Mouse (Mus musculus): ENCODE data around the gene Mrpl55. TPM values are rescaled to one million over a fixed set of nuclear protein-coding genes. Genes with fewer than 3 reads are reported as not detected.

The Mrpl55 gene
- 32.5 and 36.0 TPM in 2 replicates for polyA plus RNA-seq (2012; rRNA removed)

DNA sequence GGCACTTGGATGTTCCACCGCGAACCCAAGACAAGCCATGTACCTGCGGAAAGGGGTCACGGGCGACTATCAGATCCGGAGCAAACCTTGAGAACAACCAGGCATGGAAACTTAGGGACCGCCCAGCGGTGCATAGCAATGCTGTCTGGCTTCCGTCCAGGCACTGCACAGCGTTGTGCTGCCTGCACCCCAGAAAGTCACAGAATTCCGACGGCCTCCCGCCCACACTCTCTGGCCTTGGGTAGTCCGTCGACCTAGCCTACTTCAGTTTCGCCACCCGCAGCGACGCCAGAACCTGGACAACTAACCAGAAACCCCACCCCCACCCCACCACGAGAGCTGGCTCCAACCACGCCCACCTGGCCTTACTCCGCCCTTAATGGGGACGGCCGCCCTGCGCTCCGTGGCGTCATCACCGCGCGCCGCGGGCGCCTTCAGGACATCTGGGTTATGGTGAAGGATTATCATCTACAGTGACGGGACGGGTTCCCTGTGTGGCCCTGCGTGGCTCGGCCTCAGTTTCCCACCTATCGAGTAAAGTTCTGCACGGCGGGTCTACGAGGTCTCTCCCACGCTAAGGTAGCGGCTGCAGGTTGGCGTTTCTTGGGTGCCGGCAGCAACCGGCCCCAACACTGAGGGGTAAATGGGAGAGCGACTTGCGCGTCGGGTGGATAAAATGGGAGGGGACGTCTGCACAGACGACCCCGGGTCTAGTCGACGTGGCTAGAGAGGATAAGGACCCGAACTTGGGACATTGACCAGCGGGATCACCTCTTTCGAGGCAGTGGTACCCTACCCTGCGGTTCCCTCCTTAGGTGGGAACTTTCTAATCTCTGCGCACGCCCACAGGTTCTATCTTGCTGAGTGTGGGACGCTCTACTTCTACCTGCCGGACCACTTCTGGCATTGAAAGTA, at the start of gene Mrpl55:
Gene Mrpl55 (plus strand): TSS at position 406 of the 915 bp plus-strand sequence.
- Histone ChIP-seq H3K27me3 (ENCODE audit: control insufficient read depth, insufficient read depth, low read length) (no peaks in the 10 kb centered on the region), H3K27ac (ENCODE audit: insufficient read depth, low read depth, low read length) (peak within 1 kb of the TSS; percentile 74), H3K36me3 (ENCODE audit: control insufficient read depth, insufficient read depth, low read length) (peaks cover 18% of the 10 kb centered on the region), H3K4me3 (ENCODE audit: low read depth, low read length) (peak within 1 kb of the TSS; percentile 87), H3K4me1 (ENCODE audit: control insufficient read depth, insufficient read depth, insufficient read length, low read length) (peaks cover 8% of the 10 kb centered on the region; the same call in 1 of the 2 replicates)
- TF ChIP-seq POLR2A (IDR thresholded peaks at IDR 0.05; ENCODE audit: low read depth, low read length) = peak; percentile 73; the same call in 1 of the 2 replicates
- TF ChIP-seq CTCF (IDR thresholded peaks at IDR 0.05; ENCODE audit: extremely low read depth, insufficient read length, insufficient replicate concordance, low read depth, low read length) = no peak
- WGBS = under 1% methylated on average over 63 of the region's 63 CpGs

DNA sequence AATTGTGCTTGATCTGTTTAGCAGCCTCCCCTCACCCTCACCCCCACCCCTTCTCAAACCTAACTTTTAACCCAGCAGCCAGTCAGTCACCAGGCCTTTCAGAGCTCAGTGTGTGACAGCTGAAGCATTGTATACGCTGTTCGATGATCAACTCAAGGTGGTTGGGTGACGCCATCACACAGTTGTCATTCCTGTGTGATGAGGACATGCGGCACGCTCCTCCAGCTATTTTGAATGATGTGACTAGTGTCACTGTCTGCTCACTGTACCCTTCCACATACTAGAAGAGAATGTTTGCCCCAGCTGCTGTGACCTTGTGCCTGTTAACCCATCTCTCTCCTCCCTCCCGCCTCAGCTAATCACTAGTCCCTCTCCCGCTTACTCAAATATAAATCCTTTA, 48.1 kb upstream of the Mrpl55 start:
- TF ChIP-seq CTCF (IDR thresholded peaks at IDR 0.05; ENCODE audit: extremely low read depth, insufficient read length, insufficient replicate concordance, low read depth, low read length) = no peak
- no peak for TF ChIP-seq POLR2A (IDR thresholded peaks at IDR 0.05; ENCODE audit: low read depth, low read length)
- 82% methylated on average over 7 of the region's 7 CpGs for WGBS
- Histone ChIP-seq H3K36me3 (ENCODE audit: control insufficient read depth, insufficient read depth, low read length) (peaks cover 18% of the 10 kb centered on the region; the same call in 1 of the 2 replicates), H3K27me3 (ENCODE audit: control insufficient read depth, insufficient read depth, low read length) (no peaks in the 10 kb centered on the region), H3K4me1 (ENCODE audit: control insufficient read depth, insufficient read depth, insufficient read length, low read length) (no peaks in the 10 kb centered on the region), H3K27ac (ENCODE audit: insufficient read depth, low read depth, low read length) (no peak overlapping the region), H3K4me3 (ENCODE audit: low read depth, low read length) (no peak overlapping the region)

DNA sequence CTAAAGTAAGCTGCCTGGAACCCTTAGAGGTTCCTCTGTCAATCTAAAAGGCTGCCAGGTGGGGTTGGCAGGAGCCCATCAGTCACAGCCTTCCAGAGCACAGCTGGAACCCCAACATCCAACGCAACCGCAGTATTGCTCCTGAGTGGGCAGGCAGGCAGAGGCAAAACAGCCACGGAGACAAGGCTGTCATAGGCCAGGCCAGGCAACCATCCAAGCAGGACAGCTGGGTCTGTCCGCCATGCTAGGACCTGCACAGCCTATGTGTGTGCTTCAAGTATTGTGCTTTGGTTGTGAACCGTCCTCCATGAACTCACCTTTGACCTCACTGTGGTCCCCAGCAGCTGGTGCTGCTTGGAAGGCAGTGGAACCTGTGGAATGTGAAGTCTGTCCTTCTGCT, 46.4 kb upstream of the Mrpl55 start:
- Histone ChIP-seq H3K4me3 (ENCODE audit: low read depth, low read length) (no peak overlapping the region), H3K27ac (ENCODE audit: insufficient read depth, low read depth, low read length) (no peak overlapping the region), H3K4me1 (ENCODE audit: control insufficient read depth, insufficient read depth, insufficient read length, low read length) (no peaks in the 10 kb centered on the region), H3K36me3 (ENCODE audit: control insufficient read depth, insufficient read depth, low read length) (peaks cover 18% of the 10 kb centered on the region; the same call in 1 of the 2 replicates), H3K27me3 (ENCODE audit: control insufficient read depth, insufficient read depth, low read length) (no peaks in the 10 kb centered on the region)
- TF ChIP-seq POLR2A (IDR thresholded peaks at IDR 0.05; ENCODE audit: low read depth, low read length) (no peak), CTCF (IDR thresholded peaks at IDR 0.05; ENCODE audit: extremely low read depth, insufficient read length, insufficient replicate concordance, low read depth, low read length) (no peak)
- 92% methylated on average over 5 of the region's 5 CpGs for WGBS

DNA sequence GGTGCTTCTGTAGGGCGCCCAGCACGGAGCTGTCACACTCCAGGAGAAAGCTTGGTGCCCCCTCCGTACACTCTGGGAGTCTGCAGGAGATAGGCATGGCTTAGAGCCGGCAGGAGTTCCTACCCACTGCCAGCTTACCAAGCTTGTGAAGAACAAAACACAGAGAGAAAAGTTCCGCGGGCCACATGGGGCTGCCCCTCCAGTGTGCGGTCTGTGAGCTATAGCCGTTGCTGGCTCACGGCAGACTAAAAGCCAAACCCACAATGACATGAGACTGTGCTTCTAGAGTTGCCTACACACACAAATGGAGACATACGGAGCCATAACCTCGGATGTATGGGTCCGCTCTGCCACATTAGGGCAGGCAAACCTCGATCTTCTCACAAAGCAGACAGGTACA, 43.2 kb upstream of the Mrpl55 start:
- Histone ChIP-seq H3K4me1 (ENCODE audit: control insufficient read depth, insufficient read depth, insufficient read length, low read length) (peaks cover 5% of the 10 kb centered on the region), H3K4me3 (ENCODE audit: low read depth, low read length) (no peak overlapping the region), H3K36me3 (ENCODE audit: control insufficient read depth, insufficient read depth, low read length) (peaks cover 18% of the 10 kb centered on the region; the same call in 1 of the 2 replicates), H3K27me3 (ENCODE audit: control insufficient read depth, insufficient read depth, low read length) (no peaks in the 10 kb centered on the region), H3K27ac (ENCODE audit: insufficient read depth, low read depth, low read length) (no peak overlapping the region)
- 92% methylated on average over 13 of the region's 13 CpGs for WGBS
- no peak for TF ChIP-seq POLR2A (IDR thresholded peaks at IDR 0.05; ENCODE audit: low read depth, low read length)
- no peak for TF ChIP-seq CTCF (IDR thresholded peaks at IDR 0.05; ENCODE audit: extremely low read depth, insufficient read length, insufficient replicate concordance, low read depth, low read length)

DNA sequence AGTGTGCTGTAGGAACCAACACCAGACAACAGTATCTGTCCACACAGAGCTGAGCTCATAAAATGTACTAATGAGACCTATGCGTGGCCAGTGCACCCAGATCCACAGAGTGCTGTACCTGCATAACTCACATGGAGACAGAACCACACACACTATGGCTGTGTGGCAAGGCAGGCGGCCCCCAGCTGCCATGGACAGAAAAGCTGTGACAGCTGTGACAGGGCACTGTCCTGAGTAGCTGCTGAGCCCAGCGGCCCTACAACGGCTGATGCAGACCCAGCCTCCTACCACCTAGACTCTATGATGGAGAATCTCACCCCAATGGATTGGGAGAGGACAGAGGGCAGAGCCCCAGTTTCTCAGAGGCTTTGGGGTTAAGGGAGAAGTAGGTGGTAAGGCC, 42.7 kb upstream of the Mrpl55 start:
- Histone ChIP-seq H3K4me3 (ENCODE audit: low read depth, low read length) (no peak overlapping the region), H3K4me1 (ENCODE audit: control insufficient read depth, insufficient read depth, insufficient read length, low read length) (peaks cover 7% of the 10 kb centered on the region), H3K27me3 (ENCODE audit: control insufficient read depth, insufficient read depth, low read length) (no peaks in the 10 kb centered on the region), H3K36me3 (ENCODE audit: control insufficient read depth, insufficient read depth, low read length) (peaks cover 18% of the 10 kb centered on the region; the same call in 1 of the 2 replicates), H3K27ac (ENCODE audit: insufficient read depth, low read depth, low read length) (no peak overlapping the region)
- 89% methylated on average over 4 of the region's 4 CpGs for WGBS
- TF ChIP-seq POLR2A (IDR thresholded peaks at IDR 0.05; ENCODE audit: low read depth, low read length) (no peak), CTCF (IDR thresholded peaks at IDR 0.05; ENCODE audit: extremely low read depth, insufficient read length, insufficient replicate concordance, low read depth, low read length) (no peak)

DNA sequence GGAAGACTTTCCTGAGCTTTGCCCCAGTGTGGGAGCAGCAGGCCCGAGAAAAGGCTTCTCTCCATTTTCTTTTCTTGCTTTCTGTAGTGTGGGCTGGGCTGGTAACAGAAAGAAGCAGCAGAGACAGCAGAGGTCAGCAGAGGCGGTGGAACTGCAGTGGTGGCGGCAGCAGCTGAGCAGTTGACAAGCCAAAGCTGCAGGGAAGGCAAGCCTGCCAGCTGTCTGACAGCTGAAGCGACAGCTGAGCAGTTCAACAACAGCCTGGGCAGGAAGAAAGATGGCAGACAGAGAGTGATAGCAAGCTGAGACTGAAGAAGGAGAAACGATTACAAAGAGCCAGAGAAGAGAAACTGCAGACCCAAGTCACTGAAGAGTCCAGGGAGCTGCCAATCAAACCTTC, 40.9 kb upstream of the Mrpl55 start:
- Histone ChIP-seq H3K4me3 (ENCODE audit: low read depth, low read length) (no peak overlapping the region), H3K4me1 (ENCODE audit: control insufficient read depth, insufficient read depth, insufficient read length, low read length) (peaks cover 11% of the 10 kb centered on the region), H3K36me3 (ENCODE audit: control insufficient read depth, insufficient read depth, low read length) (peaks cover 16% of the 10 kb centered on the region; the same call in 1 of the 2 replicates), H3K27ac (ENCODE audit: insufficient read depth, low read depth, low read length) (no peak overlapping the region), H3K27me3 (ENCODE audit: control insufficient read depth, insufficient read depth, low read length) (no peaks in the 10 kb centered on the region)
- TF ChIP-seq CTCF (IDR thresholded peaks at IDR 0.05; ENCODE audit: extremely low read depth, insufficient read length, insufficient replicate concordance, low read depth, low read length) (no peak), POLR2A (IDR thresholded peaks at IDR 0.05; ENCODE audit: low read depth, low read length) (no peak)
- WGBS = 78% methylated on average over 5 of the region's 5 CpGs

Data from small intestine, adult 2 months (tissue).